Mouse (Mus musculus) neural tube, embryonic 13.5 days (tissue): ENCODE data around the gene Sel1l2. TPM values are rescaled to one million over a fixed set of nuclear protein-coding genes. Genes with fewer than 3 reads are reported as not detected.
"Not testable (repeated sequence)": the region's sequence is repeated elsewhere in the genome, so short reads cannot be mapped to it uniquely, and the experiment has no call there.

Source experiments
- ATAC-seq: fragments of 200-750 bp; cut with Nextera tagmentation; 2 replicates; pipeline ENCODE4 v1.8.0; 2017; ENCODE audit warnings: low read depth, mild to moderate bottlenecking, moderate TSS enrichment, moderate library complexity
- H3K27ac ChIP-seq: fragments of 300-500 bp; sonication (generic); replicated peaks from 2 replicates; pipeline ENCODE4 v1.5.1; 2015; ENCODE audit warnings: moderate library complexity, mild to moderate bottlenecking, inconsistent platforms
- H3K27me3 ChIP-seq: fragments of 300-500 bp; sonication (generic); 2 replicates; pipeline ENCODE4 v1.6.1; 2015; ENCODE audit warnings: mild to moderate bottlenecking, inconsistent platforms
- H3K36me3 ChIP-seq: fragments of 300-500 bp; sonication (generic); 2 replicates; pipeline ENCODE4 v1.6.1; 2015; ENCODE audit warnings: mild to moderate bottlenecking, inconsistent platforms
- H3K4me1 ChIP-seq: fragments of 300-500 bp; sonication (generic); replicated peaks from 2 replicates; pipeline ENCODE4 v1.6.1; 2015; ENCODE audit warnings: inconsistent platforms
- H3K4me2 ChIP-seq: fragments of 300-500 bp; sonication (generic); 2 replicates; pipeline ENCODE4 v1.6.1; 2015; ENCODE audit warnings: inconsistent platforms, mild to moderate bottlenecking, moderate library complexity
- H3K4me3 ChIP-seq: fragments of 300-500 bp; sonication (generic); 2 replicates; pipeline ENCODE4 v1.5.1; 2015; ENCODE audit warnings: mild to moderate bottlenecking, inconsistent platforms
- H3K9ac ChIP-seq: fragments of 300-500 bp; sonication (generic); 2 replicates; pipeline ENCODE4 v1.6.1; 2015; ENCODE audit warnings: moderate library complexity, mild to moderate bottlenecking, inconsistent platforms
- H3K9me3 ChIP-seq: fragments of 300-500 bp; sonication (generic); 2 replicates; pipeline ENCODE4 v1.6.1; 2016; ENCODE audit warnings: inconsistent platforms
- WGBS: fragments of 180-500 bp; shearing (Covaris S2); methylation state at CpG from one replicate; pipeline ENCODE4 v1.1.7; 2015; 5-methylcytosine and 5-hydroxymethylcytosine counted together
- polyA plus RNA-seq: library from polyadenylated mRNA; unstranded; fragments of >200 nt; fragmentation: Nextera tagmentation; extraction: Ambion mirVana; gene quantifications from 2 replicates; pipeline ENCODE4 v1.2.1, GENCODE M21; 2015

The Sel1l2 gene
- polyA plus RNA-seq, 1 experiment from 2014 or later = not detected

GRCm38 (mm10) chr2:140202573-140202972 is 186.9 kb downstream of the Sel1l2 start:
- Histone ChIP-seq H3K4me2 (no peak overlapping the region), H3K27ac (no peak overlapping the region), H3K36me3 (peaks cover 52% of the 10 kb centered on the region), H3K9ac (no peak overlapping the region), H3K4me1 (no peaks in the 10 kb centered on the region), H3K4me3 (no peak overlapping the region), H3K9me3 (no peaks in the 10 kb centered on the region), H3K27me3 (no peaks in the 10 kb centered on the region)
- WGBS = 96% methylated on average over 5 of the region's 5 CpGs
- no peak for ATAC-seq

GRCm38 (mm10) chr2:140200713-140201112 is 188.8 kb downstream of the Sel1l2 start:
- Histone ChIP-seq H3K27me3 (no peaks in the 10 kb centered on the region), H3K4me3 (no peak overlapping the region), H3K9me3 (no peaks in the 10 kb centered on the region), H3K4me2 (no peak overlapping the region), H3K9ac (no peak overlapping the region), H3K4me1 (no peaks in the 10 kb centered on the region), H3K36me3 (peaks cover 46% of the 10 kb centered on the region), H3K27ac (no peak overlapping the region)
- WGBS = 75% methylated on average over 2 of the region's 2 CpGs
- ATAC-seq = no peak

GRCm38 (mm10) chr2:140185685-140186210 is 203.8 kb downstream of the Sel1l2 start:
- not testable (repeated sequence) for ATAC-seq, H3K27me3 ChIP-seq, H3K9me3 ChIP-seq, H3K4me3 ChIP-seq, H3K4me1 ChIP-seq, H3K4me2 ChIP-seq, H3K9ac ChIP-seq, H3K27ac ChIP-seq
- 92% methylated on average over 3 of the region's 3 CpGs for WGBS
- H3K36me3 ChIP-seq = peaks cover 51% of the 10 kb centered on the region

Other genes starting within 250 kb of the Sel1l2 start
- not detected in 2 replicates for gene Gm17374, start 237.7 kb downstream of the Sel1l2 start, polyA plus RNA-seq
- 19.2 and 20.3 TPM in 2 replicates for gene Esf1, start 219.1 kb downstream of the Sel1l2 start, polyA plus RNA-seq
- gene Ndufaf5, start 219.1 kb downstream of the Sel1l2 start, polyA plus RNA-seq = 47.1 and 48.2 TPM in 2 replicates
- gene Macrod2, start 5.6 kb upstream of the Sel1l2 start, polyA plus RNA-seq = 66.2 and 78.9 TPM in 2 replicates